In genomic region chr14:18731154-18731553, GRCm38 (mm10) we compare ENCODE assay signal across 11 mouse cellular contexts.
A peak's percentile ranks its signal among the peaks of the same experiment; 100 is the strongest.
DNase-seq lines count a peak whose midpoint lies in the region; ATAC-seq lines count a peak whose summit lies in the region.
"Had no signal": no experiment of that assay in that cellular context is flagged by ENCODE, and none has a peak within 500 bp of the region (broad histone marks: within the 10 kb centered on the region; RNA-seq: fewer than 3 reads in every experiment).

No protein-coding gene starts in this region.

- peak; percentile 98 for ATAC-seq in frontal cortex, adult (ENCODE audit: low TSS enrichment)
- 0 out of 2 replicates have a peak, but pooled peaks have one; percentile 20 for ATAC-seq in megakaryocyte progenitor cell, adult 5-6 weeks (replicated peaks; ENCODE audit: poor library complexity)
- no peak for ATAC-seq in liver, embryonic 12.5 days

- H3K27me3 ChIP-seq in liver, embryonic 12.5 days (replicated peaks), result no peaks in the 10 kb centered on the region
- H3K27me3 ChIP-seq: heart, embryonic 13.5 days; megakaryocyte, embryonic 14.5 days had no signal

- no peak overlapping the region for H3K27ac ChIP-seq in liver, embryonic 12.5 days
- H3K27ac ChIP-seq: heart, embryonic 13.5 days had no signal

- no peaks in the 10 kb centered on the region for H3K36me3 ChIP-seq in liver, embryonic 12.5 days
- H3K36me3 ChIP-seq: heart, embryonic 13.5 days had no signal

- H3K9ac ChIP-seq in liver, embryonic 12.5 days, result no peak overlapping the region
- H3K9ac ChIP-seq: heart, embryonic 13.5 days had no signal

- H3K9me3 ChIP-seq in liver, embryonic 12.5 days (replicated peaks), result no peaks in the 10 kb centered on the region
- H3K9me3 ChIP-seq: heart, embryonic 13.5 days; megakaryocyte, embryonic 14.5 days had no signal

- no peak overlapping the region for H3K4me3 ChIP-seq in liver, embryonic 12.5 days
- H3K4me3 ChIP-seq: heart, embryonic 13.5 days; megakaryocyte, embryonic 14.5 days had no signal

- 45% methylated on average over 4 of the region's 4 CpGs for WGBS in liver, embryonic 12.5 days (ENCODE audit: insufficient replicate concordance)

- no peak overlapping the region for H3K4me2 ChIP-seq in liver, embryonic 12.5 days
- H3K4me2 ChIP-seq: heart, embryonic 13.5 days had no signal

- peak; percentile 39 for DNase-seq in kidney, postnatal 14 days
- no peak for DNase-seq in kidney, adult 11 months
- peak; percentile 21 to 70 for DNase-seq in layer of hippocampus, adult 18-20 months (ENCODE audit: low spot score in 2 of 2)
- no peak for DNase-seq in adrenal gland, postnatal 10 days
- DNase-seq in liver, result no peak
- DNase-seq: cerebellum, postnatal 10 days had no signal

- no peaks in the 10 kb centered on the region for H3K4me1 ChIP-seq in liver, embryonic 12.5 days
- H3K4me1 ChIP-seq: heart, embryonic 13.5 days; megakaryocyte, embryonic 14.5 days had no signal

Comparison
In these comparisons a context has a peak if more than half of its experiments do, and no peak if none do; other contexts are left out.
1. DNase-seq: peak in kidney, postnatal 14 days (single experiment) and layer of hippocampus, adult 18-20 months (2 of 2); none in kidney, adult 11 months (single experiment), adrenal gland, postnatal 10 days (single experiment) and liver (single experiment).